Mouse (Mus musculus) kidney, embryonic 16.5 days (tissue): ENCODE measurements at regions not wholly inside any gene's neighbourhood (a gene's known extent, or its start where the extent isn't known, plus 50 kb on each side); places are given as distances from the start of the nearest gene placed in this dataset.

ENCODE experiments used
- ATAC-seq: fragments of 200-750 bp; cut with Nextera tagmentation; 2 replicates; pipeline ENCODE4 v1.8.0; 2017; ENCODE audit warnings: moderate TSS enrichment; ENCODE audit not compliant: low FRiP score, low TSS enrichment
- H3K27ac ChIP-seq: fragments of 300-500 bp; sonication (generic); 2 replicates; pipeline ENCODE4 v1.5.1; 2014; ENCODE audit warnings: low read length
- H3K27me3 ChIP-seq: fragments of 300-500 bp; sonication (generic); 2 replicates; pipeline ENCODE4 v1.6.1; 2014; ENCODE audit warnings: low read length, control low read depth, mixed read lengths; ENCODE audit not compliant: insufficient read depth
- H3K36me3 ChIP-seq: fragments of 300-500 bp; sonication (generic); 2 replicates; pipeline ENCODE4 v1.6.1; 2014; ENCODE audit warnings: low read length, control low read depth, mixed read lengths; ENCODE audit not compliant: insufficient read depth
- H3K4me1 ChIP-seq: fragments of 300-500 bp; sonication (generic); 2 replicates; pipeline ENCODE4 v1.6.1; 2014; ENCODE audit warnings: low read length, control low read depth, mixed read lengths; ENCODE audit not compliant: insufficient read depth
- H3K4me2 ChIP-seq: fragments of 300-500 bp; sonication (generic); replicated peaks from 2 replicates; pipeline ENCODE4 v1.6.1; 2014; ENCODE audit warnings: low read depth, low read length
- H3K4me3 ChIP-seq: fragments of 300-500 bp; sonication (generic); 2 replicates; pipeline ENCODE4 v1.5.1; 2014; ENCODE audit warnings: mild to moderate bottlenecking, low read length
- H3K9ac ChIP-seq: fragments of 300-500 bp; sonication (generic); replicated peaks from 2 replicates; pipeline ENCODE4 v1.6.1; 2014; ENCODE audit warnings: low read length
- H3K9me3 ChIP-seq: fragments of 300-500 bp; sonication (generic); 2 replicates; pipeline ENCODE4 v1.6.1; 2016; ENCODE audit warnings: low read length, control low read depth
- WGBS: fragments of 180-500 bp; shearing (Covaris S2); extraction: QIAGEN DNeasy Blood & Tissue Kit; methylation state at CpG from one replicate; pipeline ENCODE4 v1.1.7; 2014; 5-methylcytosine and 5-hydroxymethylcytosine counted together

DNA sequence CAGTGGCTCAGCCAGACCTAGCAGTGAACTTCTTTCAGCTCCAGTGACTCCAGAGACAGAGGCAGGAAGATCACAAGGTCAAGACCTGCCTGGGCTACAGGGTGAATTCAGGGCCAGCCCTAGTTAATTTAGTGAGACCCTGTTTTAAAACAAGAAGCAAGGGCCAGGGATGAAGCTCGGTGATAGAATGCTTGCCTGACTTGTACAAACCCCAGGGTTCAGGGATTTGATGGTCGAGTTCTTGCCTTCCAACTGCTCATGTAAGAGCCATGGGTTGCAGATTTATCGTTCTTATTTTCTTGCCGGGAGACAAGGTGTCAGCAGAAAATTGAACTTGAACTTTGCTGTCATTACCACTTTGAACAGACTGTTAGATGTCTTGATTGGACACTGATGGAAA, 78.9 kb upstream of the Smyd2 start:
- H3K4me1 ChIP-seq, result 0 out of 2 replicates have a peak, but pooled peaks cover 3% of the 10 kb centered on the region

DNA sequence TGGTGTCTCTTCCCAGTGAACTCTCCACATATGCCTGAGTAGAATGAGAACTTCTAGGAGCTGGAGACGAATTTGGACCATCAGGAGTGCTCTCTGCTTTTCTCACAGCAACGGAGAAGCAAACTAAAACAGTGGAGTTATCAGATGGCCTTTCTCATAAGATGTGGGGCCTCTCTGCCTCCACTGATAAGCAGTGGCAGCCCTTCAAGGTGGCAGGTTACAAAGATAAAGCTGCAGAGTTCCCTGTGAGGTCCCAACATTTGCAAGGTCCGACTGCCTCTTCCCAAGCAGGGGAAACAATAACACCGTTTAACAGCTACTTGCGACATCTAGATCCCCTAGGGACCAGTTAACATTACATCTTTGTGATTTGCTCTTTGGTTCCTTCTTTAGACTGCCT, 71.5 kb upstream of the Smyd2 start:
- Histone ChIP-seq H3K27ac (no peak overlapping the region), H3K9me3 (no peaks in the 10 kb centered on the region), H3K27me3 (peaks cover 3% of the 10 kb centered on the region; the same call in 1 of the 2 replicates), H3K4me3 (no peak overlapping the region), H3K9ac (no peak overlapping the region), H3K4me2 (no peak overlapping the region), H3K4me1 (no peaks in the 10 kb centered on the region), H3K36me3 (no peaks in the 10 kb centered on the region)
- no peak for ATAC-seq
- 29% methylated on average over 5 of the region's 5 CpGs for WGBS

More for the DNA sequence above, 78.9 kb upstream of the Smyd2 start:
- Histone ChIP-seq H3K4me3 (no peak overlapping the region), H3K36me3 (no peaks in the 10 kb centered on the region), H3K9me3 (peaks cover 7% of the 10 kb centered on the region; the same call in 1 of the 2 replicates), H3K27ac (no peak overlapping the region), H3K9ac (no peak overlapping the region), H3K27me3 (no peaks in the 10 kb centered on the region), H3K4me2 (no peak overlapping the region)
- 15% methylated on average over 4 of the region's 4 CpGs for WGBS
- ATAC-seq, result peak; percentile 74; the same call in 1 of the 2 replicates

DNA sequence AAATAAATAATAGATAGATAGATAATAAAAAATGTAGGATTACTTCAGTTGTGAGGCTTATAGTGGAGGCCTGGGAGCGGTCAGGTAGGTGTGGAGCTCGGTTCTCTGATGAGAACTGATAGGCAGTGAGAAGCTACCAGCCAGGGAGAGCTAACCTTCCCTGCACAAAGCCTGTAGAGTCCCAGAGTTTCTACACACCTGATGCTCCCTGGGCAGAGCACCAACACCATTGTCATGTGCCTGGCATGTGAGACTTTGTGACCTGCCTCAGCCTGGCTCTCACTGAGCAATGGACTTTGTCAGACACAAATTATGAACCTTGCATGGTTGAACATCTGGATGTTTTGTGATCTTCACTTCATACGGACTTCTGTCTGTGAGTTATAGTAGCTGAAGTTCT, 71.1 kb upstream of the Smyd2 start:
- Histone ChIP-seq H3K27me3 (peaks cover 3% of the 10 kb centered on the region; the same call in 1 of the 2 replicates), H3K4me3 (no peak overlapping the region), H3K36me3 (no peaks in the 10 kb centered on the region), H3K27ac (no peak overlapping the region), H3K9ac (no peak overlapping the region), H3K4me1 (no peaks in the 10 kb centered on the region), H3K9me3 (no peaks in the 10 kb centered on the region), H3K4me2 (no peak overlapping the region)
- no peak for ATAC-seq
- 88% methylated on average over 3 of the region's 3 CpGs for WGBS

DNA sequence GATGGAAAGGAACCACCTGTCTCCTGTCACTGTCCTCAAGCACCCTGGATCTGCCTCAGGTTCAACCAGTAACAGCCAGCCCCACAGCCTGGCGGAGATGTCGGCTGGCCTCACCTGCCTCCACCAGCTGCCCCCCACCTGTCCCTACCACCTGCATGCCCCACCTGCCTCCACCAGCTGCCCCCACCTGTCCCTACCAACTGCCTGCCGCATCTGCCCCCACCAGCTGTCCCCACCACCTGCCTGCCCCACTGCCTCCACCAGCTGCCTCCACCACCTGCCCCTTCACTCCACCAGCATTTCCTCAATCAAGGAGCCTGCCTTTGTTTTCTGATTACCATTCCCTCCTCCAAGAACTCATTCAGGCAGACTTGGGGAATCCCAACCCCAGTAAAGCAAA, 68.9 kb upstream of the Smyd2 start:
- ATAC-seq, result no peak
- Histone ChIP-seq H3K4me3 (no peak overlapping the region), H3K27ac (no peak overlapping the region), H3K4me2 (no peak overlapping the region), H3K9me3 (no peaks in the 10 kb centered on the region), H3K4me1 (no peaks in the 10 kb centered on the region), H3K36me3 (no peaks in the 10 kb centered on the region), H3K27me3 (peaks cover 6% of the 10 kb centered on the region; the same call in 1 of the 2 replicates), H3K9ac (no peak overlapping the region)
- 56% methylated on average over 3 of the region's 3 CpGs for WGBS

DNA sequence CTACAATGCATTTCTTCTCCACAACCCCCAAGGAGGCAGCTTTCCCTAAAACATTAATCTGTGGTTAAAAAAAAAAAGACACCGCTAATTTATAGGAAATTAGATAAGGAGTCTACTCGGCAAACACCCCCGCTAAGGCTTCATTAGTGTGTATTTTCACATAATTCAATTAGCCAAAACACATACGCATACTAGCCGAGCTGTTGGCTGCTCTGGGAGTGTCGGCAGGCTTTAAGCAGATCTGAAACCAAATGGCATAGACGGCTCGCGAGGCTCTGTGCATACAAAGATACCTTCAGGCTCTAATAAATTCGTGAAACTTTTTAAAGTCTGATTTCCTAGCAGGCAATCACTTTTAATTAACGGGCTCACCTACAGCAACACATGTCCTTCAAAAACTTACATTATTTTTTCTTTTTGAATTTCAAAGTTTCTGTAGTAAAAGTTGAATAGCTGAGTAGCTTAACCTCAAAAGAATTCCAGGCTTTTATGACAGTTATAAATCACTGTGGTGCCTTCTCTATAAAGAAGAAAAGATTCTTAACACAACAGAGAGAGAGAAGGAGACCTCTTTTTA, 68.0 kb upstream of the Smyd2 start:
- Histone ChIP-seq H3K9me3 (no peaks in the 10 kb centered on the region), H3K4me1 (no peaks in the 10 kb centered on the region), H3K9ac (no peak overlapping the region), H3K4me2 (peak overlapping the region; percentile 39), H3K36me3 (no peaks in the 10 kb centered on the region), H3K27me3 (peaks cover 6% of the 10 kb centered on the region; the same call in 1 of the 2 replicates), H3K27ac (no peak overlapping the region), H3K4me3 (peak overlapping the region; percentile 3; the same call in 1 of the 2 replicates)
- WGBS, result 6% methylated on average over 11 of the region's 11 CpGs
- no peak for ATAC-seq

DNA sequence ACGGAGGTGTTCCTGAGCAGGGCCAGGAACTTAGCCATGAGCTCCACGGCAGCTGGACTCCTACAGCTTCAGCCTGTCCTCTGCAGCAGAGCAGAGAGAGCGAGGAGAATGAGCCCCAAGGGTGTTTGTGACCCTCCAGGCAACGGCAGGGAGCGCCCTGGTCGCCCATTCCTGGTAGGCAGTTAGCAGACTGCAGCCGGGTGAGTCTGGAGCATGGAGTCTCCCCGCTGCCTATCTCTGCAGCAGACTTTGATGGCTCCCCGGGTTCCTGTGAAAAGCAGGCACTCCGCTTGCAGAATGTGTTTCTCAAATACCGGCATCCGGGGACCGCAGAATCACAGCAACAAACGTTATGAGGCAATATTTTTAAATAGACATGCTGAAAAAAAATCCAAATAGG, 67.2 kb upstream of the Smyd2 start:
- no peak for ATAC-seq
- Histone ChIP-seq H3K27ac (no peak overlapping the region), H3K4me2 (peak overlapping the region; percentile 37), H3K4me3 (peak overlapping the region; percentile 4; the same call in 1 of the 2 replicates), H3K9me3 (no peaks in the 10 kb centered on the region), H3K9ac (peak overlapping the region; percentile 4; the same call in 1 of the 2 replicates), H3K4me1 (no peaks in the 10 kb centered on the region), H3K27me3 (peaks cover 6% of the 10 kb centered on the region; the same call in 1 of the 2 replicates), H3K36me3 (no peaks in the 10 kb centered on the region)
- 9% methylated on average over 14 of the region's 14 CpGs for WGBS

DNA sequence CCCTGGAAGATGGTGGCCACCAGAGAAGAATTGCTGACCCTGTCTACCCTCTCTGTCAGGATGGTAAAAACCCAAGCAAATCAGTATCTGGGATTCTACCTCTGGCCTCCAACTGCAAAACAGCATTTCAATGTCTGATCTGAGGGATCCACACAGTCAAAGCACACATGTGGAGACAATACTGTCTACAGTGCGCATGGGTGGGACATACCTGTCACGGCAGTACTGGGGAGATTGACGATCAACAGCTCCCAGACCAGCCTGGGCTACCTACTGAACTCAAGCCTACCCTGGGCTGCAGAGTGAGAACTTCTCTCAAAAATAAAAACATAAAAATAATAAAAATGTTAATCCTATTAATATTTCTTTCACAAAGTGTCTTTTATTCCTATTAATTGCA, 66.7 kb upstream of the Smyd2 start:
- no peaks in the 10 kb centered on the region for H3K4me1 ChIP-seq
- H3K27me3 ChIP-seq, result peaks cover 6% of the 10 kb centered on the region; the same call in 1 of the 2 replicates
- H3K9me3 ChIP-seq, result no peaks in the 10 kb centered on the region
- no peak overlapping the region for H3K9ac ChIP-seq
- no peak overlapping the region for H3K27ac ChIP-seq
- no peak overlapping the region for H3K4me3 ChIP-seq
- WGBS, result 86% methylated on average over 3 of the region's 3 CpGs
- no peak for ATAC-seq
- no peaks in the 10 kb centered on the region for H3K36me3 ChIP-seq
- no peak overlapping the region for H3K4me2 ChIP-seq

DNA sequence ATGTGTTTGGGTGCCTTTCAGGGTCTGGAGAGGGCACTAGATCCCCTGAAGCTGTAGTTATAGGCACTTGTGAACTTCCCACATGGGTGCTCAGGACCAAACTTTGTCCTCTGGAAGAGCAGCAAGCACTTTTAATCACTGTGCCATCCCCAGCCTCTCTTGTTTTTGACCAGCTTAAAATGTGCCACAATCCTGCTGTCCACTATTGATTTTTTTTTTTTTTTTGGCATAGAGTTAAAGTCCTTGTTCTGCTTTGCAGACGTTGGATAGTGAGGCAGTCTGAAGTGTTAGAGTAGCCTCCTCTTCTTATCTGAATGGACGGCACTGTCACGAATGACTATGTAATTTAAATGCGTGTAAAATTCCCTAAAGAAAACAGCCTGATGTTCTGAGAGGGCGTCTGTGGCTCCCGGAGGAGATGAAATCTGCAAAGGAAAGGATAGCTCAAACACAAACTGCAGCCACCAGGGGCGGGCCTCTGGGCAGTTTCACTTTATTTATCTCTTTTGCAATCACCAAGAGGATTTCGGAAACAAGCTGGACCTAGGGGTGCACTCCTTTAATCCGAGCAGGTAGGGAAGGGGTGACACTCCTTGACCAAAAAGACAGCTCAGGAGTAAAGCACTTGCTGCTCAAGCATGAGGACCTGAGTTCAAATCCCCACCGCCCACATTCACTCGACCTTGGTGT, 63.5 kb upstream of the Smyd2 start:
- Histone ChIP-seq H3K4me1 (no peaks in the 10 kb centered on the region), H3K36me3 (no peaks in the 10 kb centered on the region), H3K27ac (no peak overlapping the region), H3K4me3 (no peak overlapping the region), H3K9me3 (no peaks in the 10 kb centered on the region), H3K27me3 (peaks cover 6% of the 10 kb centered on the region; the same call in 1 of the 2 replicates), H3K4me2 (no peak overlapping the region), H3K9ac (no peak overlapping the region)
- 57% methylated on average over 11 of the region's 11 CpGs for WGBS
- no peak for ATAC-seq

DNA sequence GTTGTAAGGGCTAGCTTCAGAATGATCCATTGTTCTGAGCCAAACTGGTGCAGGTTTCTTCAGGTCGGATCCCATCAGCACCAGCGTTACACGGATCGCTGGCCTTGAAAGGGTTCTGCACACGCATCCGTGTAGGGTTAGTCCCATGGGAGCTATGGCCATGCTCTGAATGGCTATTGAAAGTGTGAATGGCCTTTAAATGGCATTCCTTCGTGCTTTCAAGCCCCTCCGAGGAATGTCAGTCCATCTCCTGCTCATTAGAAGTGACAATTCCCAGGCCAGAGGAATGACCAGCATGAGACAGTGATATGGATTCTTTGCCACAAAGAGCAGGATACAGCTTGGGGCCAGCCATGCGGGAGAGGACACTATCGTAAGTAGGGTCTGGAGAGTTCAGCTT, 56.1 kb upstream of the Smyd2 start:
- Histone ChIP-seq H3K9ac (no peak overlapping the region), H3K4me2 (no peak overlapping the region), H3K27me3 (no peaks in the 10 kb centered on the region), H3K9me3 (no peaks in the 10 kb centered on the region), H3K36me3 (no peaks in the 10 kb centered on the region), H3K27ac (no peak overlapping the region), H3K4me3 (no peak overlapping the region), H3K4me1 (peaks cover 6% of the 10 kb centered on the region; the same call in 1 of the 2 replicates)
- ATAC-seq, result no peak
- WGBS, result 48% methylated on average over 10 of the region's 10 CpGs

DNA sequence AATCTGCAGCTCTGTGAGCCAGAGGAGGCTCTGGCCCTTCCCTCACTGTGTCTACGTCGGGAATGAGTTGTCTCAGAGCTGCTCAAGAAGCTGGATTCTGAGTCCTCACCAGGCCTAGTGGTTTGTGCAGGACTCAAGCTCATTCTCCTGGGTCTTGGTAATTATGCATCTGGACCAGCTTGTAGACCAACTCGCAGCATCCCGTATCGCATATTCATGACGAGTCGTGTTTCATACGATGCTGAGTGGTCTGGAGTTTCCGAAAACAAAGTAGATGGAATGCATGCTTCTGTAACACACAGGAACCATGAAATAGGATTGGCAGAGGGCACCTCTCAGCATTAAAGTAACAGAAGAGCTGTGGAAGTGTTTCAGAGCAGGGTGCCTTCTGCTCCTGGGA, 53.5 kb upstream of the Smyd2 start:
- ATAC-seq, result no peak
- no peaks in the 10 kb centered on the region for H3K9me3 ChIP-seq
- no peaks in the 10 kb centered on the region for H3K27me3 ChIP-seq
- H3K9ac ChIP-seq, result no peak overlapping the region
- H3K4me3 ChIP-seq, result no peak overlapping the region
- no peak overlapping the region for H3K27ac ChIP-seq
- no peaks in the 10 kb centered on the region for H3K36me3 ChIP-seq
- H3K4me1 ChIP-seq, result peaks cover 6% of the 10 kb centered on the region
- no peak overlapping the region for H3K4me2 ChIP-seq
- 77% methylated on average over 9 of the region's 9 CpGs for WGBS
